Mouse (Mus musculus) spleen, adult 2 months (tissue): ENCODE measurements around the gene Atp2a3. TPM values are rescaled to one million over a fixed set of nuclear protein-coding genes. Genes with fewer than 3 reads are reported as not detected.

ENCODE experiments used
- DNase-seq, 2 experiments: peaks; one replicate each; pipeline versions ENCODE4 v3.0.0 to v3.0.0-alpha.2; 2012 to 2021; ENCODE audit warnings: low spot score in 2 of 2, low read depth in 1 of 2
- H3K27ac ChIP-seq: fragments of 200-500 bp; 2 replicates; pipeline ENCODE4 v1.5.1; 2012; ENCODE audit warnings: low read length, inconsistent platforms; ENCODE audit not compliant: insufficient read depth
- H3K27me3 ChIP-seq: fragments of 200-500 bp; 2 replicates; pipeline ENCODE4 v1.6.1; 2012; ENCODE audit warnings: mild to moderate bottlenecking, moderate library complexity, low read length, inconsistent platforms; ENCODE audit not compliant: control insufficient read depth, insufficient read depth
- H3K36me3 ChIP-seq: fragments of 200-500 bp; 2 replicates; pipeline ENCODE4 v1.6.1; 2012; ENCODE audit warnings: mild to moderate bottlenecking, low read length, inconsistent platforms; ENCODE audit not compliant: control insufficient read depth, insufficient read depth
- H3K4me1 ChIP-seq: fragments of 200-500 bp; 2 replicates; pipeline ENCODE4 v1.6.1; 2011; ENCODE audit warnings: inconsistent platforms; ENCODE audit not compliant: control insufficient read depth, insufficient read depth, insufficient read length
- H3K4me3 ChIP-seq: fragments of 200-500 bp; 2 replicates; pipeline ENCODE4 v1.5.1; 2011; ENCODE audit warnings: mild to moderate bottlenecking, inconsistent platforms; ENCODE audit not compliant: insufficient read depth, insufficient read length; ENCODE audit errors: extremely low read depth
- CTCF ChIP-seq: fragments of 200-500 bp; IDR thresholded peaks from 2 replicates; pipeline ENCODE4 v1.5.1; 2011; ENCODE audit warnings: mild to moderate bottlenecking, inconsistent platforms; ENCODE audit not compliant: insufficient read depth, insufficient read length, insufficient replicate concordance; ENCODE audit errors: extremely low read depth
- POLR2A ChIP-seq: fragments of 200-500 bp; IDR thresholded peaks from 2 replicates; pipeline ENCODE4 v1.6.1; 2011; ENCODE audit warnings: low read depth, low read length, inconsistent platforms
- WGBS: fragments of 180-500 bp; shearing (Covaris S2); methylation state at CpG from one replicate; pipeline ENCODE4 v1.1.7; 2018; 5-methylcytosine and 5-hydroxymethylcytosine counted together
- polyA plus RNA-seq: library from polyadenylated mRNA; depleted of rRNA; stranded (reverse); fragments of >200 nt; gene quantifications from 2 replicates; pipeline ENCODE4 v1.2.3, GENCODE M21; 2012

Gene Atp2a3
- polyA plus RNA-seq, 1 experiment, result 293 TPM

GRCm38 (mm10) chr11:72989044-72989443 lies 28.1 kb downstream of the Atp2a3 start:
- WGBS, result 89% methylated on average over 6 of the region's 6 CpGs
- peaks cover 40% of the 10 kb centered on the region for H3K36me3 ChIP-seq
- no peak overlapping the region for H3K27ac ChIP-seq
- H3K27me3 ChIP-seq, result no peaks in the 10 kb centered on the region
- no peak for DNase-seq
- TF ChIP-seq POLR2A, result no peak
- no peak for TF ChIP-seq CTCF
- H3K4me3 ChIP-seq, result no peak overlapping the region
- H3K4me1 ChIP-seq, result no peaks in the 10 kb centered on the region; the same call in 1 of the 2 replicates

- peaks cover 34% of the 10 kb centered on the region for H3K36me3 ChIP-seq
- no peak for DNase-seq
- 94% methylated on average over 9 of the region's 9 CpGs for WGBS
- H3K4me1 ChIP-seq, result no peaks in the 10 kb centered on the region; the same call in 1 of the 2 replicates
- TF ChIP-seq CTCF (no peak), POLR2A (no peak)
- no peak overlapping the region for H3K4me3 ChIP-seq
- H3K27me3 ChIP-seq, result no peaks in the 10 kb centered on the region
- no peak overlapping the region for H3K27ac ChIP-seq
These were observed 29.7 kb downstream of the Atp2a3 start for GRCm38 (mm10) chr11:72990688-72991087.

GRCm38 (mm10) chr11:72991961-72992360 lies 31.0 kb downstream of the Atp2a3 start:
- Histone ChIP-seq H3K4me1 (no peaks in the 10 kb centered on the region; the same call in 1 of the 2 replicates), H3K4me3 (no peak overlapping the region), H3K36me3 (peaks cover 33% of the 10 kb centered on the region), H3K27me3 (no peaks in the 10 kb centered on the region), H3K27ac (no peak overlapping the region)
- TF ChIP-seq POLR2A (no peak), CTCF (no peak)
- DNase-seq, result no peak
- 86% methylated on average over 9 of the region's 9 CpGs for WGBS

GRCm38 (mm10) chr11:72996346-72996745 lies 35.4 kb downstream of the Atp2a3 start:
- H3K27ac ChIP-seq, result no peak overlapping the region
- WGBS, result 88% methylated on average over 6 of the region's 6 CpGs
- H3K4me3 ChIP-seq, result no peak overlapping the region
- peaks cover 8% of the 10 kb centered on the region; the same call in 1 of the 2 replicates for H3K4me1 ChIP-seq
- no peak for DNase-seq
- no peaks in the 10 kb centered on the region for H3K27me3 ChIP-seq
- no peak for TF ChIP-seq POLR2A
- H3K36me3 ChIP-seq, result peaks cover 9% of the 10 kb centered on the region

GRCm38 (mm10) chr11:72996781-72997180 lies 35.8 kb downstream of the Atp2a3 start:
- TF ChIP-seq POLR2A, result no peak
- no peak for TF ChIP-seq CTCF
- WGBS, result 81% methylated on average over 2 of the region's 2 CpGs

GRCm38 (mm10) chr11:72997529-72998326 lies 36.8 kb downstream of the Atp2a3 start:
- peaks cover 8% of the 10 kb centered on the region; the same call in 1 of the 2 replicates for H3K4me1 ChIP-seq
- WGBS, result 63% methylated on average over 13 of the region's 13 CpGs
- H3K27me3 ChIP-seq, result no peaks in the 10 kb centered on the region
- H3K36me3 ChIP-seq, result peaks cover 2% of the 10 kb centered on the region
- no peak overlapping the region for H3K4me3 ChIP-seq
- no peak for TF ChIP-seq CTCF
- TF ChIP-seq POLR2A, result no peak
- H3K27ac ChIP-seq, result no peak overlapping the region
- no peak for DNase-seq

More at GRCm38 (mm10) chr11:72996781-72997180, 35.8 kb downstream of the Atp2a3 start:
- Histone ChIP-seq H3K4me1 (peaks cover 8% of the 10 kb centered on the region; the same call in 1 of the 2 replicates), H3K27ac (no peak overlapping the region), H3K27me3 (no peaks in the 10 kb centered on the region), H3K36me3 (peaks cover 7% of the 10 kb centered on the region), H3K4me3 (no peak overlapping the region)
- DNase-seq, result no peak

GRCm38 (mm10) chr11:72998771-72999170 lies 37.8 kb downstream of the Atp2a3 start, which contains the start of gene P2rx1:
P2rx1 (plus strand) TSS chr11:72999103.
- no peaks in the 10 kb centered on the region for H3K27me3 ChIP-seq
- peaks cover 8% of the 10 kb centered on the region; the same call in 1 of the 2 replicates for H3K4me1 ChIP-seq
- no peaks in the 10 kb centered on the region for H3K36me3 ChIP-seq
- TF ChIP-seq CTCF, result no peak
- TF ChIP-seq POLR2A, result no peak
- no peak within 1 kb of the TSS for H3K4me3 ChIP-seq
- no peak within 1 kb of the TSS for H3K27ac ChIP-seq
- 16% methylated on average over 8 of the region's 8 CpGs for WGBS
- DNase-seq, result no peak
